Mouse (Mus musculus) right cerebral cortex, postnatal 25 days (tissue): ENCODE results near the gene Zfp704.
"Not testable (repeated sequence)": the region's sequence is repeated elsewhere in the genome, so short reads cannot be mapped to it uniquely, and the experiment has no call there.

ENCODE experiments used
- DNase-seq: peaks from one replicate; pipeline ENCODE4 v3.0.0; 2022

The Zfp704 gene

GRCm38 (mm10) chr3:9594457-9594856, 15.4 kb downstream of the Zfp704 start:
- no peak for DNase-seq

- DNase-seq = no peak
Observed at GRCm38 (mm10) chr3:9593832-9594231, 16.1 kb downstream of the Zfp704 start.

GRCm38 (mm10) chr3:9591416-9592110, 18.3 kb downstream of the Zfp704 start:
- no peak for DNase-seq

GRCm38 (mm10) chr3:9588635-9589034, 21.2 kb downstream of the Zfp704 start:
- DNase-seq = no peak

GRCm38 (mm10) chr3:9587304-9587703, 22.6 kb downstream of the Zfp704 start:
- DNase-seq = no peak

GRCm38 (mm10) chr3:9583516-9583915, 26.4 kb downstream of the Zfp704 start:
- DNase-seq = no peak

GRCm38 (mm10) chr3:9580952-9581798, 28.7 kb downstream of the Zfp704 start:
- DNase-seq = no peak

GRCm38 (mm10) chr3:9580102-9580501, 29.8 kb downstream of the Zfp704 start:
- no peak for DNase-seq

GRCm38 (mm10) chr3:9579028-9579643, 30.7 kb downstream of the Zfp704 start:
- DNase-seq = no peak

- DNase-seq = no peak
Observed at GRCm38 (mm10) chr3:9576872-9577271, 33.0 kb downstream of the Zfp704 start.

- DNase-seq = no peak
Observed at GRCm38 (mm10) chr3:9574305-9574704, 35.6 kb downstream of the Zfp704 start.

GRCm38 (mm10) chr3:9573581-9573980, 36.3 kb downstream of the Zfp704 start:
- no peak for DNase-seq

- DNase-seq = peak; percentile 17
Observed at GRCm38 (mm10) chr3:9572261-9572660, 37.6 kb downstream of the Zfp704 start.

GRCm38 (mm10) chr3:9570782-9571181, 39.1 kb downstream of the Zfp704 start:
- no peak for DNase-seq

GRCm38 (mm10) chr3:9569706-9570105, 40.2 kb downstream of the Zfp704 start:
- not testable (repeated sequence) for DNase-seq

- DNase-seq = no peak
Observed at GRCm38 (mm10) chr3:9568565-9569228, 41.2 kb downstream of the Zfp704 start.

- no peak for DNase-seq
Observed at GRCm38 (mm10) chr3:9567948-9568347, 41.9 kb downstream of the Zfp704 start.

- no peak for DNase-seq
Observed at GRCm38 (mm10) chr3:9566831-9567230, 43.1 kb downstream of the Zfp704 start.

GRCm38 (mm10) chr3:9563562-9563961, 46.3 kb downstream of the Zfp704 start:
- DNase-seq = no peak

GRCm38 (mm10) chr3:9562649-9563328, 47.1 kb downstream of the Zfp704 start:
- DNase-seq = no peak

GRCm38 (mm10) chr3:9557778-9558560, 51.9 kb downstream of the Zfp704 start:
- DNase-seq = no peak

- no peak for DNase-seq
Observed at GRCm38 (mm10) chr3:9556137-9556536, 53.7 kb downstream of the Zfp704 start.
